Mouse (Mus musculus) embryonic facial prominence, embryonic 10.5 days (tissue): ENCODE results near the gene Kdm4d. TPM values are rescaled to one million over a fixed set of nuclear protein-coding genes. Genes with fewer than 3 reads are reported as not detected.
A peak's percentile ranks its signal among the peaks of the same experiment; 100 is the strongest.

Experiments
- DNase-seq: peaks from one replicate; pipeline ENCODE4 v3.0.0-alpha.2; 2017; ENCODE audit warnings: low spot score
- H3K27ac ChIP-seq: fragments of 300-500 bp; sonication (generic); replicated peaks from 2 replicates; pipeline ENCODE4 v1.5.1; 2016; ENCODE audit warnings: mild to moderate bottlenecking
- H3K27me3 ChIP-seq: fragments of 300-500 bp; sonication (generic); replicated peaks from 2 replicates; pipeline ENCODE4 v1.6.1; 2016; ENCODE audit warnings: low read depth, mild to moderate bottlenecking; ENCODE audit not compliant: poor library complexity, severe bottlenecking
- H3K36me3 ChIP-seq: fragments of 300-500 bp; sonication (generic); replicated peaks from 2 replicates; pipeline ENCODE4 v1.6.1; 2016; ENCODE audit warnings: mild to moderate bottlenecking, moderate library complexity
- H3K4me1 ChIP-seq: fragments of 300-500 bp; sonication (generic); 2 replicates; pipeline ENCODE4 v1.6.1; 2016
- H3K4me3 ChIP-seq: fragments of 300-500 bp; sonication (generic); 2 replicates; pipeline ENCODE4 v1.5.1; 2016; ENCODE audit warnings: mild to moderate bottlenecking, moderate library complexity
- H3K9me3 ChIP-seq: fragments of 300-500 bp; sonication (generic); 2 replicates; pipeline ENCODE4 v1.6.1; 2016; ENCODE audit warnings: mild to moderate bottlenecking
- WGBS: fragments of 180-500 bp; shearing (Covaris S2); methylation state at CpG from one replicate; pipeline ENCODE4 v1.1.7; 2016; 5-methylcytosine and 5-hydroxymethylcytosine counted together
- polyA plus RNA-seq: library from polyadenylated mRNA; unstranded; fragments of >200 nt; fragmentation: Nextera tagmentation; extraction: Ambion mirVana; gene quantifications from 2 replicates; pipeline ENCODE4 v1.2.1, GENCODE M21; 2016

Kdm4d gene
- 0.19 and 0.46 TPM in 2 replicates for polyA plus RNA-seq

DNA sequence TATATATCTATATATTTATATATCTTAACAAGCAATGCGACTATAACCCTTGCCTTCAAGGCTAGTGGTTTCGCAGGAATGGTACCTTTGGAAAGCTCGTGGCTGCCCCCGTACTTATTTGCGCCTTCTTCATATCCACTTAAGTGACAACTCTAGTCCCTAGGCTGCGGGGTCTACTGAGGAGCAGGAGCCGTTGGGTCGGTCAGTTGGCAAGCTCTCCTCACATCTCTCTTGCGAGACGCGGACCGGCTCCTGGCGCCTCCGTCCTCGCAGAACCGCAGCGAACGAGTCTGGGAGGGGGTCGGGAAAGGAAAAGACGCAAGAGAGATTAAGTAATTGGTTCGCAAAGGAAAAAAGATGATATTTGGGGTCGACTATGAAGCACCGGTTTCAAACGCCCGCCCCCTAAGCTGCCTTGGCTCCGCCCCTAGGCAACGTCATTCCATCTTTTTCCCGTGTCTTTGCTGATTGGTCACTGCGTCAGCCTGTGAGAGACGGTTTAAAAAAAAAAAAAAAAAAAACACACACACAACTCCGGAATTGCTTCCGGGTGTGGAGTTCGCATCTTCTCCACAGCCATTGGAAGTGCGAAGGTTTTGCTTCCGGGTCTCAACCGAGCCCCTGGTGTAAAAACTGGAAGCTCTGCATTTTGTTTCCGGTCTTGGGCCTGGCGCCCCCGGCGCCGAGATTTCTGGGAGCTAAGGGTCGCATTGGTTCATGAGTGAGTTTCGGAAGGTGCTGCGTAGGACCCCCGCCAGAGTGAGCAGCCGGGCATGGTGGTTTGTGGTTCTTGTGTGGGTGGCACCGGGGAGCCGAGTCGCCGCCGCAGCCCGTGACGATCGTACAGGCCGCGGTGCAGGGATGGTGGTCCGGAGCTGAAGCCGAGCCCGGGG lies at the start of gene Kdm4d, which contains the start of gene Cwc15:
Kdm4d (minus strand) TSS at position 460 of the 893 bp plus-strand sequence.
Cwc15 (plus strand) TSS at position 595 of the 893 bp plus-strand sequence.
- Histone ChIP-seq H3K9me3 (no peaks in the 10 kb centered on the region), H3K36me3 (peaks cover 33% of the 10 kb centered on the region), H3K4me3 (peak within 1 kb of the TSS; percentile 69), H3K27ac (peak within 1 kb of the TSS; percentile 89), H3K4me1 (peaks cover 14% of the 10 kb centered on the region), H3K27me3 (no peaks in the 10 kb centered on the region)
- WGBS: under 1% methylated on average over 59 of the region's 59 CpGs
- DNase-seq: peak; percentile 93

- Histone ChIP-seq H3K9me3 (no peaks in the 10 kb centered on the region), H3K36me3 (peaks cover 99% of the 10 kb centered on the region), H3K27ac (peak overlapping the region; percentile 30; the same call in 1 of the 2 replicates), H3K4me3 (no peak overlapping the region), H3K27me3 (no peaks in the 10 kb centered on the region), H3K4me1 (peaks cover 10% of the 10 kb centered on the region)
- WGBS: 72% methylated on average over 11 of the region's 11 CpGs
- DNase-seq: no peak
Measured at GRCm38 (mm10) chr9:14548366-14548761, 48.1 kb upstream of the Kdm4d start.

GRCm38 (mm10) chr9:14547584-14548365 lies 47.5 kb upstream of the Kdm4d start:
- 69% methylated on average over 12 of the region's 12 CpGs for WGBS
- no peaks in the 10 kb centered on the region for H3K9me3 ChIP-seq
- H3K36me3 ChIP-seq: peaks cover 99% of the 10 kb centered on the region
- peaks cover 10% of the 10 kb centered on the region for H3K4me1 ChIP-seq
- 0 out of 2 replicates have a peak overlapping the region, but pooled peaks have one; percentile 30 for H3K27ac ChIP-seq
- no peaks in the 10 kb centered on the region for H3K27me3 ChIP-seq
- no peak overlapping the region for H3K4me3 ChIP-seq
- DNase-seq: no peak

DNA sequence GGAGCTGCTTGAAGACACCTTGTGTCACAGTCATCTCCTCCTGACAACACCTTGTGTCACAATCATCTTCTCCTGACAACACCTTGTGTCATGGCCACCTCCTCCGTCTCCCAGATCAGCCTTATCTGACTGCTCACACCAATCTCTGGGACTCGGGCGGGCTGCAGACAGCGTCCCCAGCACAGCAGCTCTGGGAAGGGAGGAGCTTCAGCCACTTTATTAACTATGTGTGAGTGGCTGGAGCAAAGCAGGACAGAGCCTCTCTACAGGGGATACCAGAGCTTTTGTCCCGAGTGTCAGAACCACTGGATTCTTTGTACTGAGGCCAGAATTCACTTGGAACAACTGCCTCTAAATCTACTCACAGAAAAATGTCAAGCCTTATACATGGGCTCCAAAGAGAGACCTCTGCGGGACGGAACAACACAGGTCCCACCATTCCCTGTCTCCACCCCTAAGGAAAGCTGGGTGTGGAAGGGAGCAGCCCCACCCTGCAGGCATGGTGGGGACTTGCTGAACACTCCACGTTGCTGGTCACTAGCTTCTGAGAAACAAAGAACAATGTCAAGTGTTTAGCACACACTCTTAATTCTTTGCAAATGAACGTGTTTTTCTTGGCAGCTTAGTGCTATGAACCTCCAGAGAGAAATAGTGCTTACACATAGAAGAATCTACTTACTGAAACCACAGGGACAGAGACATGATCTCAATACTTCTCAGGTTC lies 43.9 kb upstream of the Kdm4d start:
- DNase-seq: no peak
- Histone ChIP-seq H3K36me3 (peaks cover 100% of the 10 kb centered on the region), H3K4me3 (no peak overlapping the region), H3K4me1 (peaks cover 10% of the 10 kb centered on the region), H3K27me3 (no peaks in the 10 kb centered on the region), H3K9me3 (no peaks in the 10 kb centered on the region), H3K27ac (no peak overlapping the region)
- WGBS: 79% methylated on average over 9 of the region's 9 CpGs

GRCm38 (mm10) chr9:14534833-14535456 lies 34.7 kb upstream of the Kdm4d start:
- DNase-seq: no peak
- 89% methylated on average over 9 of the region's 9 CpGs for WGBS
- Histone ChIP-seq H3K9me3 (no peaks in the 10 kb centered on the region), H3K27me3 (no peaks in the 10 kb centered on the region), H3K36me3 (peaks cover 14% of the 10 kb centered on the region), H3K4me3 (no peak overlapping the region), H3K27ac (no peak overlapping the region), H3K4me1 (peaks cover 10% of the 10 kb centered on the region)

DNA sequence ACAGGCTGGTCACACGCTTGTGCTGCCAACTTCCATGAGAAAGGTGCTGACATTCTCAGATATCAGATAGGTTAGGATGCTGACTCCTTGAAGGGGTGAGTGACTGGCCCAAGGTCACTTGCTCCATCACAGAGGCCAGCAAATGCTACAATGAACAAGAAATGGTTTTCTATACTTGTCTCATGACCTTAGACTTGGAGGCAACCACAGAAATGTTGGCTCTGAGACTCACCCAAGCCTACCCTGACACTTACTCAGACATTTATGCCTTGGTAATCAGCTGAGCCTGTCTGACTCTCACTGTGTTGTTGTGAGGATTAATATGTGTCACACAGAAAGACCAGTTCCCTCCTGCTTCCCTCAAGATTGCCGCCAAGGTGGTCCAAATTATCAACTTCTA lies 33.4 kb upstream of the Kdm4d start:
- Histone ChIP-seq H3K36me3 (peaks cover 1% of the 10 kb centered on the region), H3K27me3 (no peaks in the 10 kb centered on the region), H3K9me3 (no peaks in the 10 kb centered on the region), H3K4me3 (no peak overlapping the region), H3K27ac (no peak overlapping the region), H3K4me1 (peaks cover 10% of the 10 kb centered on the region)
- WGBS: 88% methylated on average over 2 of the region's 2 CpGs
- DNase-seq: no peak

DNA sequence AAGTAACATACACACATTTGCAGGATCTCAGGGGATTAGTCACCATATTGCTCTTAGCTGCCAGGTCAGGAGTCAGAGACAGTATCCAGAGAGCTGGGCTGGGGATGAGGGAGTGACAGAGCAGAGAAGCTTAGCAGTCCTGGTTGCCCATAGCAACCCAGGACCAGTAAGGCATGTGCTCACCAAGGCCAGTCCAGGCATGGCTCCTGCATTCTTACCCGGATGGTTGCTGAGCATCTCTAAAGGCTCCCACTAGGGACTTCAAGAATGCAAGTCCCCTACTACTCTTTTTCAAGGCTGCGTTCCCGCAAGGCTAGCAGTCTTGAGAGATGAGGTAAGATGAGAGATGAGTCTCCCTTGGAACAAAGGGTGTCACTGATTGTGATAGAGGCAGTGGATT lies 32.0 kb upstream of the Kdm4d start:
- Histone ChIP-seq H3K27ac (no peak overlapping the region), H3K27me3 (no peaks in the 10 kb centered on the region), H3K4me3 (no peak overlapping the region), H3K36me3 (no peaks in the 10 kb centered on the region), H3K9me3 (no peaks in the 10 kb centered on the region), H3K4me1 (peaks cover 10% of the 10 kb centered on the region)
- WGBS: 42% methylated on average over 3 of the region's 3 CpGs
- DNase-seq: peak; percentile 30

DNA sequence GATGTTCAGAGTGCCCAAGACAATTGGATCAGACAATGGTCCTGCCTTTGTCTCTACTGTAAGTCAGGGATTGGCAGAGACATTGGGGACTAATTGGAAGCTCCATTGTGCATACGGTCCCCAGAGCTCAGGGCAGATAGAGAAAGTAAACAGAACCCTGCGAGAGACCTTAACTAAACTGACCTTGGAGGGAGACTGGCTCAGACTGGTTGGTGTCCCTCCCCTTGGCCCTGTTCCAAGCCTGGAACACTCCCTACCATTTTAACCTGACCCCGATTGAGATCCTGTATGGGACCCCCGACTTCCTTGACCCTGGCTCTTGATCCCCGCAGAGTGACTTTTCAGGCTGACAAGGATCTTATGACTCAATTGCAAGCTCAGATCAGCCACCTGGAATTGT lies 29.7 kb upstream of the Kdm4d start:
- Histone ChIP-seq H3K4me3 (no peak overlapping the region), H3K27ac (no peak overlapping the region), H3K36me3 (no peaks in the 10 kb centered on the region), H3K4me1 (peaks cover 10% of the 10 kb centered on the region), H3K27me3 (no peaks in the 10 kb centered on the region), H3K9me3 (no peaks in the 10 kb centered on the region)
- no peak for DNase-seq
- 82% methylated on average over 5 of the region's 5 CpGs for WGBS

DNA sequence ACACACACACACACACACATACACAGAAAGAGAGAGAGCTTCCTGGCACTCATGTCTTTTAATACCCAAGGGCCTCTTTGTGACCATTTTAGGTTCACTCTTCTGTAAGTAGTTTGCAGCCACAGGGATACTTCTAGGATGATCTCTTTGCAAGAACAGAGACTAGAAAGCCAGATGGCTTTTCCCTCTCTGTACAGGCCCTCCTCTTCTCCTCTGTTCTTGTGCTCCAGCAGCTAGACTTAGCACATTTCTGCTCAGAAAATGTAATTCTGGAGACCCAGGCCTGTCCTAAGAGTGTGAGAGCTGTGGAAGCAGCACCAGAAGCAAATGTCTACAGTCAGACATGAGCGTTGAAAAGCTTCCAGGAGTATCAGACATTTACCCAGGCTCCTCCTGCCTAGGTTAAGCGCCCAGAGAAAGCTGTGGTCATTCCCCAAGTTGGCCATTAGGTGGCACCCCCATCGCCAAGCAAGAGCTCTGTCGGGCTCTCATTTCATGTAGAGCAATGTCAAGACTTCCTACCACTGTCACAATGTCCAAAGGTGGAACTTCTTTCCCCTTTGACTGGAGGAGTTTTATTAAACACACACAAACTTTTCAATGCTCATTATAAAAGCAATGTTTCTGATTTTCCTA lies 23.2 kb upstream of the Kdm4d start:
- no peak overlapping the region for H3K4me3 ChIP-seq
- no peak overlapping the region for H3K27ac ChIP-seq
- WGBS: 11% methylated on average over 4 of the region's 4 CpGs
- H3K4me1 ChIP-seq: peaks cover 21% of the 10 kb centered on the region
- no peaks in the 10 kb centered on the region for H3K9me3 ChIP-seq
- H3K27me3 ChIP-seq: no peaks in the 10 kb centered on the region
- peak; percentile 75 for DNase-seq
- no peaks in the 10 kb centered on the region for H3K36me3 ChIP-seq

DNA sequence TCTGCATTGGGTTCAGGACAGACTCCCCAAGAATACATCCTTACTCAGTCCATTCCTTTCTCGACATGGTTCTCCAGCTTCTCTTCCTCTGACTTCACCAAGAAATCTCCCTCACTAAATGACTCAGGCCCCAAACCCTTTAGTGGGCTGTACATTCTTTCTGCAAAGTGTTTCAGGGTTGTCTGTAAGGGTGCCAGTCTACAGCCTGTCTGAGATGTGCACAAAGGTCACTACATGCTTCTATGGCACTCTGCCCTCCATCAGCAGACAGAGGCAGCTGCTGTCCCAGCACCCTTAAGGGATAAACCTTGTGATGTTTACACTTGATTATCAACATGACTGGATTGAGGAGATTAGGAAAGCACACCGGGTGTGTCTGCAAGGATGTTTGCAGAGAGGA lies 21.4 kb upstream of the Kdm4d start:
- 57% methylated on average over 2 of the region's 2 CpGs for WGBS
- Histone ChIP-seq H3K27ac (no peak overlapping the region), H3K9me3 (no peaks in the 10 kb centered on the region), H3K27me3 (no peaks in the 10 kb centered on the region), H3K4me1 (peaks cover 21% of the 10 kb centered on the region), H3K4me3 (no peak overlapping the region), H3K36me3 (no peaks in the 10 kb centered on the region)
- no peak for DNase-seq

DNA sequence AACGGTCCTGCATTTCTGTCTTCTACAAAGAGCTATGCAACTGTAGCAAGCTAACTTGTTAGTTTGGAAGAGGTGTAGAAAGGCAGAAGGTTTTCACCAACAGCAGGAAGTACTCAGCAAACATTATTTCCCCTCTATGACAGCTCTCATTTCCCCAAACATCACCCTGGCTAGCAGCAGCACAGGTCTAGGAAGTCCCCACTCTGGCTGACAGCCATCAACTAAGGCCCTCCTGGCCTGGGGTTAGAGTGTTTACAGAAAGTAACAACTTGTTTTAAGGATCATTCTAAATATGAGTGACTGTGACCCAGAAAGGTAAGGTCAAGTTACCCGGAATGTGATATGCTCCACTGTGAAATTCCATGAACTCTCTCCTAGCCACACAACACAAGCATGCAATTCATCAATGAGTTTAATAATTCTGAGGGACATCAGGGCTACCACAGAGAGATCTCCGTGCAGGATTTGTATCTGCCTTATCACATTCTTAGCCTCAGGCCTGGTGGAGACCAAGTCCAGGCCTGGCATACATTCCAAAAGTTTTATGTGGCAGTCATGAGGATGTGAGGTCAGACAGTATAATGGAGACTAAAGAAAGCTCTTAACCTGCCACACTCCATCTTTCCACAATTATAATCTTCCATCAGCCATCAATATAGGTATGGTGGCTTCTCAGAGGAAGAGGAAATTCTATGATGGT lies 20.8 kb upstream of the Kdm4d start:
- Histone ChIP-seq H3K27me3 (no peaks in the 10 kb centered on the region), H3K4me1 (peaks cover 21% of the 10 kb centered on the region), H3K9me3 (no peaks in the 10 kb centered on the region), H3K36me3 (no peaks in the 10 kb centered on the region), H3K4me3 (no peak overlapping the region), H3K27ac (no peak overlapping the region)
- DNase-seq: no peak
- 51% methylated on average over 3 of the region's 3 CpGs for WGBS
